ENCODE assay signal across 10 mouse cellular contexts in genomic region chr13:73469257-73469967, GRCm38 (mm10). TPM values are rescaled to one million over a fixed set of nuclear protein-coding genes. Genes with fewer than 3 reads are reported as not detected.
DNase-seq lines count a peak whose midpoint lies in the region; ATAC-seq lines count a peak whose summit lies in the region.
"Had no signal": no experiment of that assay in that cellular context is flagged by ENCODE, and none has a peak within 500 bp of the region (broad histone marks: within the 10 kb centered on the region; RNA-seq: fewer than 3 reads in every experiment).

No protein-coding gene starts in this region.

- no peaks in the 10 kb centered on the region for H3K36me3 ChIP-seq in heart, embryonic 12.5 days
- no peaks in the 10 kb centered on the region for H3K36me3 ChIP-seq in hindbrain, embryonic 15.5 days
- H3K36me3 ChIP-seq: G1E had no signal

- intact Hi-C loops in left cerebral cortex, postnatal 4 days (cut with DNase I): no loop called here

- no peak overlapping the region for H3K4me3 ChIP-seq in heart, embryonic 12.5 days
- no peak overlapping the region for H3K4me3 ChIP-seq in hindbrain, embryonic 15.5 days

- ATAC-seq in heart, embryonic 12.5 days (ENCODE audit: insufficient number of reproducible peaks, low FRiP score): no peak
- no peak for ATAC-seq in hindbrain, embryonic 15.5 days (ENCODE audit: low FRiP score, low read depth)

- no peak overlapping the region for H3K27ac ChIP-seq in heart, embryonic 12.5 days (ENCODE audit: poor library complexity, severe bottlenecking)
- no peak overlapping the region for H3K27ac ChIP-seq in hindbrain, embryonic 15.5 days (replicated peaks)
- H3K27ac ChIP-seq: kidney, postnatal 0 days had no signal

- 61% methylated on average over 9 of the region's 9 CpGs for WGBS in heart, embryonic 12.5 days
- WGBS in hindbrain, embryonic 15.5 days: 73% methylated on average over 9 of the region's 9 CpGs

- peaks cover 26% of the 10 kb centered on the region for H3K4me1 ChIP-seq in heart, embryonic 12.5 days (replicated peaks)
- H3K4me1 ChIP-seq in hindbrain, embryonic 15.5 days (replicated peaks): peaks cover 41% of the 10 kb centered on the region

- no peak overlapping the region for H3K9ac ChIP-seq in heart, embryonic 12.5 days
- H3K9ac ChIP-seq in hindbrain, embryonic 15.5 days: no peak overlapping the region

- no peak for DNase-seq in heart, adult 11 months
- DNase-seq in CD8-positive naive resting alpha-beta T cell, adult 2 months (ENCODE audit: low read depth in 2 of 2, low spot score in 2 of 2): peak; percentile 14 to 33
- peak; percentile 42 to 58 for DNase-seq in natural killer cell, adult 2 months (ENCODE audit: low spot score in 2 of 2)
- no peak for DNase-seq in left cerebral cortex, postnatal 4 days
- no peak for DNase-seq in frontal cortex, postnatal 36 days (ENCODE audit: low spot score in 2 of 2)
- no peak for DNase-seq in layer of hippocampus, postnatal 36 days

- H3K27me3 ChIP-seq in heart, embryonic 12.5 days (replicated peaks): no peaks in the 10 kb centered on the region
- no peaks in the 10 kb centered on the region for H3K27me3 ChIP-seq in hindbrain, embryonic 15.5 days

- H3K9me3 ChIP-seq in heart, embryonic 12.5 days (replicated peaks): no peaks in the 10 kb centered on the region
- no peaks in the 10 kb centered on the region for H3K9me3 ChIP-seq in hindbrain, embryonic 15.5 days

- peak overlapping the region; percentile 95 for H3K4me2 ChIP-seq in heart, embryonic 12.5 days
- peak overlapping the region; percentile 80; the same call in 1 of the 2 replicates for H3K4me2 ChIP-seq in hindbrain, embryonic 15.5 days

RNA-seq across cellular contexts. Expression of gene Lpcat1, which starts 2.4 kb away (rescaled TPM):
- polyA plus RNA-seq in heart, embryonic 12.5 days (2016; fragmentation: Nextera tagmentation; extraction: Ambion mirVana): 24.1 and 25.1 TPM in 2 replicates
- polyA plus RNA-seq in hindbrain, embryonic 15.5 days (2015; fragmentation: Nextera tagmentation; extraction: Ambion mirVana): 68.1 and 74.3 TPM in 2 replicates
- 100 to 1,000 TPM in 1 of 2 experiments, 10 to 100 TPM in 1; 95.5 to 106 TPM for total RNA-seq in left cerebral cortex, postnatal 4 days (2021)
- 10 to 100 TPM; 36.6 to 39.4 TPM for total RNA-seq in layer of hippocampus, postnatal 36 days (2021)
- polyA plus RNA-seq: G1E had no signal

Comparison
In these comparisons a context has a peak if more than half of its experiments do, and no peak if none do; other contexts are left out.
1. DNase-seq: peak in CD8-positive naive resting alpha-beta T cell, adult 2 months (2 of 2) and natural killer cell, adult 2 months (2 of 2); none in heart, adult 11 months (single experiment), left cerebral cortex, postnatal 4 days (single experiment), frontal cortex, postnatal 36 days (0 of 2) and layer of hippocampus, postnatal 36 days (0 of 2).